Mouse (Mus musculus): ENCODE results near the gene Ankrd36.
A peak's percentile ranks its signal among the peaks of the same experiment; 100 is the strongest.
"Not testable (repeated sequence)": the region's sequence is repeated elsewhere in the genome, so short reads cannot be mapped to it uniquely, and the experiment has no call there.

Ankrd36 gene

GRCm38 (mm10) chr11:5569474-5569873 is at the start of gene Ankrd36:
Ankrd36 (plus strand) TSS chr11:5569684.
- no peak for DNase-seq

DNA sequence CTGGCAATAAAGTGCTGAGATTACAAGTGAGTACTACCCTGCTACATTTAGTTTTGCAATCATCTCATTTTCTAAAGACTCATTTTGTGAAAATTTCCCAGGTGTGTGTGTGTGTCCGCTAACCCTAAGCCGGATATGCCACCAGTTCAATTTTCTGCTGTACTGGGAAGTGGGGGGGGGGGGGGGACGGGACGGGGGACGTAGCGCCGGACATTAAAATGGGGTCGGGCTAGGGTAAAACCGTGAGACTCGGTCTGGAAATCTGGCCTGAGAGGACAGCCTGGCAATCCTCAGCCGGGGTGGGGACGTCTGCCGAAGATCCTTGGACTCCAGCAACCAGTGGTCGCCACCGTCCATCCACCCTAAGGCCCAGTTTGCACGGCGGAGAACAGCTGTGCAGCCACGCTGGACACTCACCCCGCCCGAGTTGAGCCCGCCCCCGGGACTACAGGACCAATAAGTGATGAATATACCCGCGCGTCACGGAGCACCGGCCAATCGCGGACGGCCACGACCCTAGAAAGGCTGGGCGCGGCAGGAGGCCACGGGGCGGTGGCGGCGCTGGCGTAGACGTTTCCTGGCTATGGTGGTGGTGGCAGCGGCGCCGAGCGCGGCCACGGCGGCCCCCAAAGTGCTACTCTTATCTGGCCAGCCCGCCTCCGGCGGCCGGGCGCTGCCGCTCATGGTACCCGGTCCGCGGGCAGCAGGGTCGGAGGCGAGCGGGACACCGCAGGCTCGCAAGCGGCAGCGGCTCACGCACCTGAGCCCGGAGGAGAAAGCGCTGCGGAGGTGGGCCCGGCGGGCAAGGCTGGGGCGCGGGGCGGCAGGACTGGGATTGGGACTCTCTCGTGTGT is 48.8 kb upstream of the Ankrd36 start, which contains the start of gene Xbp1:
Gene Xbp1, plus strand, starts transcription at position 248 of the 854 bp plus-strand sequence.
- DNase-seq: peak; percentile 98

DNA sequence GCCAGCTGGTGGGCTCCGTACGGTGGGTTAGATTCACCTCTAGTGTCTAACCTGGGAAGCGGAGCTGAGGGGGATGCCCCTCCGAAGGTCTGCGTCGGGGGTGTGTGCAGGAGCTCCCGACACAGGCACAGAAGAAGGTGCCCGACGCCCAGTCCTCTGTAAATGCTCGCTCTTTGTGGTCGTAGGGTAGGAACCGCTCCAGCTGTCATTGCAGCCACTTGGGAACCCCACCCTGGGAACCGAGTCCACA is 48.3 kb upstream of the Ankrd36 start:
- no peak for DNase-seq

DNA sequence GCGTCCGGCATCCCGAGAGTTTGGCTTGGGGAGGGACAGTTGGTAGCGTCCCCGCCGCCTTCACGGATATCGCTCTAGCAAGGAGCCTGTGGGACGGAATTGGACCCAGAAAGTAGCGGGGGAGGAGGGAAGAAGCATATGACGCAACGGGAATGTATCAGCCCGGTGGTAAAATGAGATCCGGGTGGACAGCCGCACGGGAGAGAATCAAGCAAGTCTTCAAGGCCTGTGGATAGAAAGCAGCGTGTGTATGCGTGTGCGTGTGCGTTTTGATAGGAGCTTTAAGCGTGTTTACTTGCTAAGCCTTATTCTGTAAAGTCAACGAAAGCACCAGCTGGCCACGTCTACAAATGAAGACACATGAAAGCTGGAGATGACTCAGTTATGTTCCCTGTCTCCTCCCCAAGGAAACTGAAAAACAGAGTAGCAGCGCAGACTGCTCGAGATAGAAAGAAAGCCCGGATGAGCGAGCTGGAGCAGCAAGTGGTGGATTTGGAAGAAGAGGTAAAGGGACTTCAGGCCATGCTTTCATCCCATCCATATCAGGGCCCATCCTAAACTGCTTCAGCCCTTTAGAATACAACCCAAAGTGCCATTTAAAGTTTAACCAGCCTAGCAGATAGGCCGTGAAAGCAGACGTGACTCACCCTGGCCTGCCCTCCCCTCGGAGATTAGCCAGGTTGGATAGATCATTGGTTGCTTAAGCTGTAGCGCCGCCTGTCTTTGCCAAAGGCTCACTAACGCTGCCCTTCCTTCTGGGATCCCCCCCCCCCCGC is 47.8 kb upstream of the Ankrd36 start:
- peak; percentile 61 for DNase-seq

GRCm38 (mm10) chr11:5522798-5523415 is 46.6 kb upstream of the Ankrd36 start:
- no peak for DNase-seq

- no peak for DNase-seq
Measured at GRCm38 (mm10) chr11:5525418-5525817, 44.1 kb upstream of the Ankrd36 start.

DNA sequence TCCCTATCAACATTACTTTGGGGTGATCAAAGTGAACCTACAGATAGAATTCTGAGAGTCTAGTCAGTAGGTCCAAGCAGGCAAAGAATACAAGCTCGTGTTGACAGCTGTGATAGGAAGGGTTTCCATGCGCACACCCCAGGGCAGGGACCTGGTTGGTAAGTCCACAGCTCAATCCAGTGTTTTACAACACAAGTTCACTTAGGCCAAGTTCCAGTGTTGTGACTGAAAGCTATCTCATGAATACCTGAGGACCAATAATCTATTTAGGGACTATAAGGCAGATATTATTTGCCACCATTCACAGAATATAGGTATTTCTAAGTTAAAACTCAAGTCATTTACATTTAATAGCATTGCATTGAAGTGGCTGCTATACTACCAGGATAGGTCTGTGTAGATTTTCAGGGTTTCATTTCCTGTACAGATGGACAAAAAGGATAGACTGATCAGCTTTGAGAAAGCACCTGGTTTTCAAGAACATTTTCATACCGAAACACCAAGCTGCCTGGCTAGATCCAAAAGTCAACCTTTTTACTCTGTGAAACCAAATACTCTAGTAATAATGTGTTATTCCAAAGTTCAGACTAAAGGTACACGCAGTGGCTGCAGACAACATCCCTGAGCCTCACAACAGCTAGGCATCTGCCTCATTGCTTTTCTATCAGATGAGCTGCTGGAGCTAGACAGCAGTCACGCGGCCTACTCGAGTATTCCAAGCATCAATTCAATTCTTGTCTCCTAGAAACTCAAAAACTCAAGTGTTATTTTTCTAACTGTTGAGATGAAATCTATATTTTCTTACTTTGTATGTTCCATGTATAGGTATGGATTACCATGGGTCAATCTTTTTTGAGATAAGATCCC is 42.7 kb upstream of the Ankrd36 start:
- DNase-seq: no peak

DNA sequence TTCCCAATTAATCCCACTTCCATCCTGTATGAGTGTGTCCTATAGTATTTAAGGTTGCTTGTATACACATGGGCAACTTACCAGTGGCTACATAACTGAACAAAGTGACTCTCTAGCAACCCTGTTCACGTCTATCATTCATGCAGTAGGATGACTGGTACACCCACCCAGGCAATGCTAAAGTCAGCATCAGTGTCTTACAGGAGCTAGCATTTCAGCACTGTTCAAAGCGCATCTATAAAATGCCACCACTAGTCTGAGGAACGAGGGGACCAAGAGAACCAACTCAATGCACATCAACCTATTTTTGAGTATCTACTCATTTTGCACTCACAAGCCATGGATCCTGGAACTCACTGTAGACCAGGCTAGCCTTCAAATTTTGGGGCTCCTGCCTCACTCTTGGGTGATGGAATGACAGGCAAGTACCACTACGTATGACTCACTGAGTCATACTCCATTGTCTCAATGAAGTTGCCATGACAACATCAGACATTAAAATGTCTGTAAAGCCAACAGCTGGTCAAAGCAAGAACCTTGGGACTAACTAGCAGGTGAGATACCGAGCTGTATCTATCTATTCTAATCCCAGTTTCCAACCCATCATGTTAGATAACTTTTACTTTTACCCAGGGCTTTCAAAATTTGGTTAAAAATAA is 41.5 kb upstream of the Ankrd36 start:
- no peak for DNase-seq

- no peak for DNase-seq
Measured at GRCm38 (mm10) chr11:5528841-5529240, 40.6 kb upstream of the Ankrd36 start.

DNA sequence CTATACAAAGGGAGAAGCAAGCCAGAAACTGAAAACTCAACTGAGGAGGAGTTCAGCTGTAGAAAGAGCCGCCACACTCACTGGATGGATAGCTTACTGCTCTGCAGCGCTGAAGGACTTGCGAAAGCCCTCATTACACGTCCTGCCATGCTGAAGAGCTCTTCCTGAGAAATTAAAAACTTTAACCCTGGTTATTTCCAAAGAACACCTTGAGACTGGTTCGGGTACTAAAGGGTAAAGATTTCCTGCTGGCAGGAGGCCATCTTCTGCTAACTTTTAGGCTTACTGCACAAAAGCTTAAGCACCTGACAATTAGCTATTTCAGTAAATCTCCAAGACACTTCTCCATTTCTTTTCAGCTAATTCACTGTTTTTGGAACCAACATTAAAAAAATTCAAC is 39.3 kb upstream of the Ankrd36 start:
- DNase-seq: no peak

DNA sequence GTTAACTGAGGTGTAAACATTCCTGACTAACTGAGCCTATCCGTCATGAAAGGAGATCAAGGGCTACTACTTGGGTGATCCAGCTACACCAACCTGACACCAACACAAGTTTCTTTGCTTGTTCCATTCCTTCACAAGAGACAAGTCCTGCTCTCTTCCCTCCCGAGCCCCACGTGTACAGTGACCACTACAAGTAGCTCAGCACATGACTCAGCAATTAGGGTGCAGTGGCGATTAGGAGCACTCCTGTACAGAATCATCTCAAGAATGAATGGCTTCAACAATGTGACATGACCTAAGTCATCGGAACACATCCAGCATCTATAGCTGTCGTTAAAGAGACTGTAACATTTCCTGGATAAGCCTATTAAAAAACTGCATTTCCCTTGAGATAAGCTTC is 38.8 kb upstream of the Ankrd36 start:
- DNase-seq: no peak

- no peak for DNase-seq
Measured at GRCm38 (mm10) chr11:5533108-5533507, 36.4 kb upstream of the Ankrd36 start.

DNA sequence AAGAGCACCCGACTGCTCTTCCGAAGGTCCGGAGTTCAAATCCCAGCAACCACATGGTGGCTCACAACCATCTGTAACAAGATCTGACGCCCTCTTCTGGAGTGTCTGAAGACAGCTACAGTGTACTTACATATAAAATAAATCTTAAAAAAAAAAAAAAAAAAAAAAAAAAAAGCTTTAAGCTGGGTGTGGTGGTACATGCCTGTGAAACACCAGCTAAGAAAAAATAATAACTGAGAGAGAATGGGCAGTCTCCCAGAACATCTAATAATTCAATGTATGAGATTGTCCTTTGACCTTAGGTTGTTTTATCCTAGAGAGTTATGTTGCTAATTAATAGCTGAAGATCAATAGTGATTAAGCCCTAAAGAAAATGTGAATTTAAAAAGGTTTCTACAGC is 32.0 kb upstream of the Ankrd36 start:
- DNase-seq: not testable (repeated sequence)

DNA sequence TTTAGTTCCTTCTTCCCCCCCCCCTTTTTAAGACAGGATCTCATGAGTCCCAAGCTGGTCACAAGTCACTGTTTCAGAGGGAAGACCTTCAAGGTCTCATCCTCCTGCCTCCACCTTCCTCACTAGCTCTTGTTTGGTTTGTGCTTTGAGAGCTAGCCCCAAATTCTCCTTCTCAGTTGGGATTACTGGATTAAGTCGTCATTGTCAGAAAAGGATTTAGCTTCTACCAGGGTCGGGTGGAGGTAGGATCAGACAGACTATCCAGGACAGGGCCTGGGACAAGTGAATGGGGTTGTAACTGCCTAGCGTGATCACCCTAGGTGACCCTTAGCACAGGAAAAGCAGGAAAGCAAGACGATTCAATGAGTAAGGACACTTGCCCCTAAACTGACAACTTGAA is 29.2 kb upstream of the Ankrd36 start:
- DNase-seq: no peak

DNA sequence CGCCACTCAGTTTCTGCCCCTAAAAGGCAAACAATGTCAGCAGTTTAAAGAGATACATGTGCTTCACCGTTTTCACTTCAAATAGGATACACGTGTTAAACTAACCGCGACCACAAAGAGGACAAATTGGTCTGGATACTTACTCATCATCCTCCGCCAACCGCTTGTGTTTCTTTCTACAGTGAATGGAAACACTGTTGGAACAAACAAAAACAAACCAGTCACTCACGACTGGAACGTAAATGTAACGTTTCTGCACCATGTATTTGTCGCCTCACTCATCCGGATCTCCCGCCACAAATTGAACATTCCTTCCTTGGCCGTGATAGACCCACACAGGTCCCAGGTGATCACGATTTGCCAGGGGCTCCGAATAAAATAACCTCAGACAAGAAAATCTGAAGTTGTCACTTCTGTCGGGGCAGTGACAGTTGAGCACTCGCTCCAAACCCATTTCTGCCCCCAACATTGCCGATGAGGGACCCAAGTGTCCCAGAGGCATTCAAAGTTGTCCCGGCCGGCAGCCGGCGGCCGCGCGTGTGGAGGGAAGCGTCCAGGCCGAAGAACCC is 28.2 kb upstream of the Ankrd36 start:
- no peak for DNase-seq

DNA sequence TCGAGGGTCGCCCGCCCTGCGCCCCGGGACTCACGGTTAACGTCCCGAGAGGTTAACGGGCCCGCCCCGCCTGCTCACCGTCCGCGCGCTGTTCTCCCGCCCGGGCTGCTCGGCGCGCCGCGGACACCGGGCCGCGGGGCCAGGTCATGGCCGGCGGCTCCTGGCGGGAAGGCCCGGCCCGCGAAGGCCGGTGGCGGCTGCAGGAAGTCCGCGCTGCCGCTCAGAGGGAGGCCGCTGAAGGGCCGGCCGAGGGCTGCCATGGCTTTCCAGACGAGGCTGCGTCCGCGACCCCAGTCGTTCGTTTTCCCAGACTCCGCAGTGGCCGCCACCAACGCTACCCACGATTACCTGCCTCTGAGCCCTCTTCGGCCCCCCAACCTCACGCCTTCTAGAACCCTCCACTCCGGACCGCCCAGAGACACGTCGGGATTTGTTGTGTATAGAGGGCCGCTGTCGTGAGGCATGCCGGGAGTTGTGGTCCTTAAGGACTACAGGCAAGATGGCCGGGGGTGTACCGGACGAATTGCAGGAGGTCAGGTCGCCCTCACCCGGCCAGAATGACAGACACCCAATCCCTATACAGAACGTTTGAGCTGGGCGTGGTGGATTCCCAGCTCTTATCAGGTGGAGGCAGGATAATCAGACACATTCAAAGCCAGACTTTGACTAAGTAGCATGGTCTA is 27.5 kb upstream of the Ankrd36 start, which contains the start of gene Ccdc117:
Gene Ccdc117, minus strand, starts transcription at position 389 of the 683 bp plus-strand sequence.
- peak; percentile 87 for DNase-seq

GRCm38 (mm10) chr11:5542482-5543185 is 26.9 kb upstream of the Ankrd36 start:
- DNase-seq: no peak

DNA sequence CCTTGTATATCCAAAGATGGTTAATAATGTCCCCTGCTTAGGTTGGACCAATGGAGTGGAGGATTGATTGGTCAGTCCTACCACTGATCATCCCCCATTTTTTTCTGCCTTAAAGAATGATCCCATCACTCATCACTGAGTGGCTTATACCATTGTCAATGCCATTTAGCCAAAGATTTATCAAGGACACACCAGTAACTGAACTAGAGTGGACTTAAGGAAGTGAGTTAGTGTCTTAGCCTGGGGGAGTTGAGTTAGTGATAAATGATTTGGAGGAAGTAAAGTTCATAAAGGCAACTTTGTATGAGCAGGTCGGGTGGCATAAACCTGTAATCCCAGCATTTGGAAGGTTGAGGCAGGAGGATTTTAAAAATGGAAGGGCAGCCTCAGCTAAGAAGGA is 26.2 kb upstream of the Ankrd36 start:
- no peak for DNase-seq

- DNase-seq: not testable (repeated sequence)
Measured at GRCm38 (mm10) chr11:5544709-5545108, 24.8 kb upstream of the Ankrd36 start.

GRCm38 (mm10) chr11:5545457-5545856 is 24.0 kb upstream of the Ankrd36 start:
- DNase-seq: no peak

GRCm38 (mm10) chr11:5546693-5547092 is 22.8 kb upstream of the Ankrd36 start:
- DNase-seq: no peak

All from cerebellum, adult 8-10 months (tissue).